Mouse (Mus musculus) monocyte, adult 59 days (primary cell): ENCODE measurements around the gene Ndufs7. TPM values are rescaled to one million over a fixed set of nuclear protein-coding genes. Genes with fewer than 3 reads are reported as not detected.

Experiments
- total RNA-seq, 2 experiments: library from RNA; stranded (reverse); gene quantifications; one replicate each; pipeline ENCODE4 v1.2.4; 2023

Gene Ndufs7
- total RNA-seq, result 10 to 100 TPM; 70.2 to 74.7 TPM

GRCm38 (mm10) chr10:80248971-80249640, at the start of gene Ndufs7:
Gene Ndufs7, plus strand, starts transcription at chr10:80249121.

GRCm38 (mm10) chr10:80226416-80227165, 22.3 kb upstream of the Ndufs7 start, which contains the start of gene Mum1:
Gene Mum1, plus strand, starts transcription at chr10:80226434.

GRCm38 (mm10) chr10:80260642-80261584, 12.0 kb downstream of the Ndufs7 start, which contains the start of the genes Gamt and Dazap1:
Gene Gamt, minus strand, starts transcription at chr10:80261012.
Gene Dazap1, plus strand, starts transcription at chr10:80261486.

GRCm38 (mm10) chr10:80292251-80293146, 43.6 kb downstream of the Ndufs7 start, which contains the start of gene Rps15:
Gene Rps15, plus strand, starts transcription at chr10:80292453.

GRCm38 (mm10) chr10:80295618-80296425, 46.9 kb downstream of the Ndufs7 start, which contains the start of gene Apc2:
Gene Apc2, plus strand, starts transcription at chr10:80295977.

Other genes starting within 250 kb of the Ndufs7 start
- gene Arhgap45, start 232.5 kb upstream of the Ndufs7 start, total RNA-seq, result 100 to 1,000 TPM; 445 to 469 TPM
- gene Polr2e, start 209.3 kb upstream of the Ndufs7 start, total RNA-seq, result 10 to 100 TPM; 70.3 to 88.5 TPM
- gene Gpx4, start 202.0 kb upstream of the Ndufs7 start, total RNA-seq, result 100 to 1,000 TPM; 295 to 325 TPM
- 100 to 1,000 TPM; 221 to 224 TPM for gene Sbno2, start 143.6 kb upstream of the Ndufs7 start, total RNA-seq
- gene Stk11, start 133.3 kb upstream of the Ndufs7 start, total RNA-seq, result 100 to 1,000 TPM; 122 to 129 TPM
- 100 to 1,000 TPM; 165 to 182 TPM for gene Atp5d, start 110.5 kb upstream of the Ndufs7 start, total RNA-seq
- 1 to 10 TPM; 3.7 to 4.5 TPM for gene Cbarp, start 108.3 kb upstream of the Ndufs7 start, total RNA-seq
- gene Midn, start 100.8 kb upstream of the Ndufs7 start, total RNA-seq, result 100 to 1,000 TPM; 150 to 162 TPM
- gene Cirbp, start 83.1 kb upstream of the Ndufs7 start, total RNA-seq, result 10 to 100 TPM; 46.0 to 76.6 TPM
- gene 1600002K03Rik, start 76.2 kb upstream of the Ndufs7 start, total RNA-seq, result 10 to 100 TPM; 11.8 to 19.2 TPM
- under 1 TPM; 0.24 to 0.49 TPM for gene Efna2, start 69.6 kb upstream of the Ndufs7 start, total RNA-seq
- gene Mum1, start 22.7 kb upstream of the Ndufs7 start, total RNA-seq, result 10 to 100 TPM; 36.1 to 46.4 TPM
- 10 to 100 TPM; 12.4 to 13.8 TPM for gene Gamt, start 11.9 kb downstream of the Ndufs7 start, total RNA-seq
- 10 to 100 TPM; 83.2 to 97.3 TPM for gene Dazap1, start 12.4 kb downstream of the Ndufs7 start, total RNA-seq
- 1,000 to 10,000 TPM; 1,532 to 1,602 TPM for gene Rps15, start 43.3 kb downstream of the Ndufs7 start, total RNA-seq
- under 1 TPM in 1 of 2 experiments, not detected in 1; 0.06 TPM for gene Apc2, start 46.9 kb downstream of the Ndufs7 start, total RNA-seq
- 10 to 100 TPM; 26.6 to 30.0 TPM for gene 2310011J03Rik, start 71.4 kb downstream of the Ndufs7 start, total RNA-seq
- gene Pcsk4, start 80.4 kb downstream of the Ndufs7 start, total RNA-seq, result not detected
- not detected for gene Reep6, start 80.8 kb downstream of the Ndufs7 start, total RNA-seq
- under 1 TPM; 0.63 to 0.64 TPM for gene Adamtsl5, start 99.3 kb downstream of the Ndufs7 start, total RNA-seq
- gene Plk5, start 107.3 kb downstream of the Ndufs7 start, total RNA-seq, result not detected
- 1 to 10 TPM; 9.4 to 9.6 TPM for gene Mex3d, start 138.5 kb downstream of the Ndufs7 start, total RNA-seq
- 10 to 100 TPM; 51.5 to 54.6 TPM for gene Mbd3, start 150.4 kb downstream of the Ndufs7 start, total RNA-seq
- 10 to 100 TPM; 87.0 to 91.8 TPM for gene Uqcr11, start 157.7 kb downstream of the Ndufs7 start, total RNA-seq
- gene Tcf3, start 184.5 kb downstream of the Ndufs7 start, total RNA-seq, result 10 to 100 TPM; 45.8 to 51.3 TPM
- not detected for gene Onecut3, start 245.7 kb downstream of the Ndufs7 start, total RNA-seq